Mouse (Mus musculus): ENCODE measurements at regions not wholly inside any gene's neighbourhood (a gene's known extent, or its start where the extent isn't known, plus 50 kb on each side); places are given as distances from the start of the nearest gene placed in this dataset.

GRCm38 (mm10) chr13:69069817-69070216 is 70.5 kb upstream of the Adcy2 start:
- no peak overlapping the region for H3K4me2 ChIP-seq (ENCODE audit: low read depth, low read length)
- H3K9me3 ChIP-seq (replicated peaks; ENCODE audit: control insufficient read depth, low read length), result no peaks in the 10 kb centered on the region; the same call in 1 of the 2 replicates
- H3K36me3 ChIP-seq (replicated peaks; ENCODE audit: control insufficient read depth, insufficient read depth, low read length), result no peaks in the 10 kb centered on the region
- H3K4me1 ChIP-seq (ENCODE audit: control insufficient read depth, insufficient read depth), result no peaks in the 10 kb centered on the region
- ATAC-seq (ENCODE audit: insufficient read depth, low read depth) (no peak), DNase-seq (ENCODE audit: low spot score) (no peak)
- WGBS, result 58% methylated on average over 3 of the region's 3 CpGs
- H3K9ac ChIP-seq (replicated peaks; ENCODE audit: low read depth, low read length), result no peak overlapping the region
- no peaks in the 10 kb centered on the region for H3K27me3 ChIP-seq (ENCODE audit: control insufficient read depth, insufficient read depth, low read length)
- H3K27ac ChIP-seq (ENCODE audit: low read depth), result no peak overlapping the region
- no peak overlapping the region for H3K4me3 ChIP-seq (ENCODE audit: low read depth, low read length)
- TF ChIP-seq CTCF (IDR thresholded peaks at IDR 0.05; ENCODE audit: low read depth) (no peak), EP300 (IDR thresholded peaks at IDR 0.05; ENCODE audit: low read depth) (no peak)

DNA sequence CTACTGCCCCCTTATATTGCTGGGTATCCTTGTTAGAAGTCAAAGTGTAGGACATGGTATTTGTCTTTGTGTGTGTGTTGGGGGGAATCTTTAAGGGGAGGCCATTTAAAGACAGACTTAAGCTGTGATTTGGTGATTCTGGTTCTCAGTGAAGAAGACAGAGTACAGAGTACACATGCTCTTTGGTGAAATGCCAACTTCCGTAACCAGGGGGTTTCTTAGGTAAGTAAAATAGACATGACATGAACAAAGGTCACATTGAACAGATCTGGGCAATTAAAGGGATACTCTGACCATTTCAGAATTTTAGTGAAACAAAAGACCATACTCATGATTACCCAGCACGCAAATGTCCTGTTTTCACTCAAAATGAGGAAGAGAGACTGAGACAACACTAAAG is 67.3 kb upstream of the Adcy2 start:
- H3K36me3 ChIP-seq (replicated peaks; ENCODE audit: control insufficient read depth, insufficient read depth, low read length), result no peaks in the 10 kb centered on the region
- no peak overlapping the region for H3K9ac ChIP-seq (replicated peaks; ENCODE audit: low read depth, low read length)
- ATAC-seq (ENCODE audit: insufficient read depth, low read depth), result no peak
- DNase-seq (ENCODE audit: low spot score), result no peak
- H3K9me3 ChIP-seq (replicated peaks; ENCODE audit: control insufficient read depth, low read length), result no peaks in the 10 kb centered on the region; the same call in 1 of the 2 replicates
- H3K27ac ChIP-seq (ENCODE audit: low read depth), result no peak overlapping the region
- 66% methylated on average over 2 of the region's 2 CpGs for WGBS
- no peaks in the 10 kb centered on the region for H3K4me1 ChIP-seq (ENCODE audit: control insufficient read depth, insufficient read depth)
- no peak for TF ChIP-seq CTCF (IDR thresholded peaks at IDR 0.05; ENCODE audit: low read depth)
- no peak for TF ChIP-seq EP300 (IDR thresholded peaks at IDR 0.05; ENCODE audit: low read depth)
- H3K27me3 ChIP-seq (ENCODE audit: control insufficient read depth, insufficient read depth, low read length), result no peaks in the 10 kb centered on the region
- no peak overlapping the region for H3K4me2 ChIP-seq (ENCODE audit: low read depth, low read length)
- no peak overlapping the region for H3K4me3 ChIP-seq (ENCODE audit: low read depth, low read length)

DNA sequence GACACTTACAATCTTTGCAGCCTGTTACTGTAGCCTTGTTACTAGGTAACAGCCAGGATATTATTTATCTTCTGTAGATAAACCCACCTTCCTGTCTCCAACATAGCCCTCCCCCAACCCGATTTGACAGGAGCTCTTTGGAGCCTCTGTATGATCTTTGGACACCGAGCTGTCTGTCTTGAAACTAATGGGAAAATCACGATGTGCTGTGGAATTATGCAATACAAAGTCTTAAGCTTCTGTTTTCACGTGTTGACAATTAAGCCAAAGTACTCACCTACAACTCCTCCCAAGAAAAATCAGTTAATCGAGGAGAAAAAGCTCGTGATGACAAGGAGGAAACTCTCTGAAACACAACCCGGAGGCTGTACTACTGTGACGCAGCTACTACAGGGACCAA is 65.9 kb upstream of the Adcy2 start:
- H3K27ac ChIP-seq (ENCODE audit: low read depth), result no peak overlapping the region
- no peak for TF ChIP-seq CTCF (IDR thresholded peaks at IDR 0.05; ENCODE audit: low read depth)
- no peak for TF ChIP-seq EP300 (IDR thresholded peaks at IDR 0.05; ENCODE audit: low read depth)
- DNase-seq (ENCODE audit: low spot score) (no peak), ATAC-seq (ENCODE audit: insufficient read depth, low read depth) (no peak)
- H3K4me2 ChIP-seq (ENCODE audit: low read depth, low read length), result no peak overlapping the region
- H3K27me3 ChIP-seq (ENCODE audit: control insufficient read depth, insufficient read depth, low read length), result no peaks in the 10 kb centered on the region
- no peaks in the 10 kb centered on the region for H3K4me1 ChIP-seq (ENCODE audit: control insufficient read depth, insufficient read depth)
- no peak overlapping the region for H3K4me3 ChIP-seq (ENCODE audit: low read depth, low read length)
- no peaks in the 10 kb centered on the region; the same call in 1 of the 2 replicates for H3K9me3 ChIP-seq (replicated peaks; ENCODE audit: control insufficient read depth, low read length)
- H3K9ac ChIP-seq (replicated peaks; ENCODE audit: low read depth, low read length), result no peak overlapping the region
- H3K36me3 ChIP-seq (replicated peaks; ENCODE audit: control insufficient read depth, insufficient read depth, low read length), result no peaks in the 10 kb centered on the region
- WGBS, result 60% methylated on average over 8 of the region's 8 CpGs

- no peaks in the 10 kb centered on the region for H3K27me3 ChIP-seq (ENCODE audit: control insufficient read depth, insufficient read depth, low read length)
- no peaks in the 10 kb centered on the region; the same call in 1 of the 2 replicates for H3K9me3 ChIP-seq (replicated peaks; ENCODE audit: control insufficient read depth, low read length)
- no peaks in the 10 kb centered on the region for H3K4me1 ChIP-seq (ENCODE audit: control insufficient read depth, insufficient read depth)
- DNase-seq (ENCODE audit: low spot score) (no peak), ATAC-seq (ENCODE audit: insufficient read depth, low read depth) (no peak)
- H3K4me3 ChIP-seq (ENCODE audit: low read depth, low read length), result no peak overlapping the region
- no peaks in the 10 kb centered on the region for H3K36me3 ChIP-seq (replicated peaks; ENCODE audit: control insufficient read depth, insufficient read depth, low read length)
- H3K4me2 ChIP-seq (ENCODE audit: low read depth, low read length), result no peak overlapping the region
- no peak overlapping the region for H3K9ac ChIP-seq (replicated peaks; ENCODE audit: low read depth, low read length)
- no peak overlapping the region for H3K27ac ChIP-seq (ENCODE audit: low read depth)
- 70% methylated on average over 3 of the region's 3 CpGs for WGBS
- no peak for TF ChIP-seq CTCF (IDR thresholded peaks at IDR 0.05; ENCODE audit: low read depth)
- no peak for TF ChIP-seq EP300 (IDR thresholded peaks at IDR 0.05; ENCODE audit: low read depth)
Measured at GRCm38 (mm10) chr13:69062692-69063233, 63.4 kb upstream of the Adcy2 start.

- no peak for ATAC-seq (ENCODE audit: insufficient read depth, low read depth)
- WGBS, result 69% methylated on average over 3 of the region's 3 CpGs
- no peaks in the 10 kb centered on the region for H3K9me3 ChIP-seq (replicated peaks; ENCODE audit: control insufficient read depth, low read length)
- H3K27ac ChIP-seq (ENCODE audit: low read depth), result no peak overlapping the region
- no peak overlapping the region for H3K4me3 ChIP-seq (ENCODE audit: low read depth, low read length)
- TF ChIP-seq EP300 (IDR thresholded peaks at IDR 0.05; ENCODE audit: low read depth) (no peak), CTCF (IDR thresholded peaks at IDR 0.05; ENCODE audit: low read depth) (no peak)
- DNase-seq (ENCODE audit: low spot score), result no peak
- no peak overlapping the region for H3K4me2 ChIP-seq (ENCODE audit: low read depth, low read length)
- H3K9ac ChIP-seq (replicated peaks; ENCODE audit: low read depth, low read length), result no peak overlapping the region
- no peaks in the 10 kb centered on the region for H3K36me3 ChIP-seq (replicated peaks; ENCODE audit: control insufficient read depth, insufficient read depth, low read length)
- no peaks in the 10 kb centered on the region for H3K4me1 ChIP-seq (ENCODE audit: control insufficient read depth, insufficient read depth)
- H3K27me3 ChIP-seq (ENCODE audit: control insufficient read depth, insufficient read depth, low read length), result no peaks in the 10 kb centered on the region
Measured at GRCm38 (mm10) chr13:69061436-69061835, 62.1 kb upstream of the Adcy2 start.
